Mouse (Mus musculus) midbrain, postnatal 0 days (tissue): ENCODE results near the gene Vegfb. TPM values are rescaled to one million over a fixed set of nuclear protein-coding genes. Genes with fewer than 3 reads are reported as not detected.

ENCODE experiments used
- ATAC-seq: fragments of 200-750 bp; cut with Nextera tagmentation; 2 replicates; pipeline ENCODE4 v1.8.0; 2017; ENCODE audit warnings: moderate number of reproducible peaks, mild to moderate bottlenecking, moderate TSS enrichment, moderate library complexity; ENCODE audit not compliant: low FRiP score
- DNase-seq: peaks from one replicate; pipeline ENCODE4 v3.0.0-alpha.2; 2015; ENCODE audit warnings: low spot score
- H3K27ac ChIP-seq: fragments of 300-500 bp; sonication (generic); 2 replicates; pipeline ENCODE4 v1.5.1; 2014; ENCODE audit warnings: low read depth, mild to moderate bottlenecking, low read length, mixed read lengths
- H3K27me3 ChIP-seq: fragments of 300-500 bp; sonication (generic); 2 replicates; pipeline ENCODE4 v1.6.1; 2014; ENCODE audit warnings: low read length, control low read depth, mixed read lengths; ENCODE audit not compliant: insufficient read depth
- H3K36me3 ChIP-seq: fragments of 300-500 bp; sonication (generic); 2 replicates; pipeline ENCODE4 v1.6.1; 2014; ENCODE audit warnings: low read length, control low read depth, mixed read lengths; ENCODE audit not compliant: insufficient read depth
- H3K4me1 ChIP-seq: fragments of 300-500 bp; sonication (generic); 2 replicates; pipeline ENCODE4 v1.6.1; 2014; ENCODE audit warnings: mild to moderate bottlenecking, control low read depth, antibody characterized with exemption, low read length, mixed read lengths; ENCODE audit not compliant: insufficient read depth
- H3K4me2 ChIP-seq: fragments of 300-500 bp; sonication (generic); 2 replicates; pipeline ENCODE4 v1.6.1; 2014; ENCODE audit warnings: low read depth, mild to moderate bottlenecking, low read length, mixed read lengths; ENCODE audit not compliant: poor library complexity, severe bottlenecking
- H3K4me3 ChIP-seq: fragments of 300-500 bp; sonication (generic); 2 replicates; pipeline ENCODE4 v1.5.1; 2014; ENCODE audit warnings: low read depth, mild to moderate bottlenecking, low read length, moderate library complexity
- H3K9ac ChIP-seq: fragments of 300-500 bp; sonication (generic); replicated peaks from 2 replicates; pipeline ENCODE4 v1.6.1; 2014; ENCODE audit warnings: mild to moderate bottlenecking, low read length, moderate library complexity, mixed read lengths; ENCODE audit not compliant: poor library complexity, severe bottlenecking
- H3K9me3 ChIP-seq: fragments of 300-500 bp; sonication (generic); 2 replicates; pipeline ENCODE4 v1.6.1; 2016; ENCODE audit warnings: low read length, control low read depth
- CTCF ChIP-seq: IDR thresholded peaks from 2 replicates; pipeline ENCODE4 v1.5.1; 2016; ENCODE audit warnings: antibody characterized with exemption, mild to moderate bottlenecking
- WGBS: fragments of 180-500 bp; shearing (Covaris S2); extraction: QIAGEN DNeasy Blood & Tissue Kit; methylation state at CpG from one replicate; pipeline ENCODE4 v1.1.7; 2014; 5-methylcytosine and 5-hydroxymethylcytosine counted together
- polyA plus RNA-seq: library from polyadenylated mRNA; unstranded; fragments of >200 nt; fragmentation: Nextera tagmentation; extraction: Ambion mirVana; gene quantifications from 2 replicates; pipeline ENCODE4 v1.2.1, GENCODE M21; 2015
- total RNA-seq: library from RNA; depleted of rRNA; stranded (reverse); fragments of >200 nt; gene quantifications from 2 replicates; pipeline ENCODE4 v1.2.3, GENCODE M21; 2014

Vegfb gene
- total and polyA plus RNA-seq, 2 experiments from 2014 or later = 44.4 to 77.7 TPM

DNA sequence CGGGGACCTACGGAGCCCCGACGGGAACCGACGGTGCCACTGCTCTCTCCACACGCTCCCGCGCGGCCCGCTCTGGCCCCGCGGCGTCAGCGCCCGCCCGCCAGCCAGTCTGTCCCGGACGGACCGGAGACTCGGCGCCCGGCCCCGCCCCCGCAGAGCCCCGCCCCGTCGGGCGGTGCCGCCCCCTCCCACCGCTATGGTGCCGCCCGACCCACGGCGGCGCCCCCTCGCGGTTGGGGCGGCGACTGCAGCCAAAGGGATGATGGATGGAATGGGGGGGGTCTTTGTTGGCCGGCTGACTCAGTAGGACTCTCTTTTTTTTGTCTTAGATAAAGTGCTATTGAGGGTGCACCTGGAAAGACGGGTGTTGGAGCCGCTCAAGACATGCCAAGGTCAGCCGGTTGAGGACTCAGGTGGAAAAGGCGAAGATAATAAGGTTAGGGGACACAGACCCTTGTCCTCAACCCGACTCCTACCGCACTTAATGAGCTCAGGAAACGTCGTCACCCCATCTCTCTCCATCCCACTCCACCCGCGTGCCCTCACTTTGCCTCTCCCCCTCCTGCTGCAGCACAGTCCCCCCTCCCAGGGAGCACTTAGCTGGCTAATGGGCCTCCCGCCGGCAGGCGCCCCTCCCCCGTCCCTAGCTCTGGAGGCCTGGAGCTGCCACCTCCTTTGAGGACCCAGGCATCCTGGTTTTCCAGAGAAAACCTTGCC is 17.6 kb downstream of the Vegfb start:
- WGBS = 1% methylated on average over 53 of the region's 55 CpGs
- DNase-seq = peak; percentile 26
- Histone ChIP-seq H3K9ac (peak overlapping the region; percentile 29; the same call in 1 of the 2 replicates), H3K4me2 (peak overlapping the region; percentile 43), H3K27ac (no peak overlapping the region), H3K4me1 (no peaks in the 10 kb centered on the region), H3K36me3 (no peaks in the 10 kb centered on the region), H3K4me3 (peak overlapping the region; percentile 31), H3K9me3 (no peaks in the 10 kb centered on the region), H3K27me3 (peaks cover 11% of the 10 kb centered on the region)
- no peak for ATAC-seq
- TF ChIP-seq CTCF = peak; percentile 64

DNA sequence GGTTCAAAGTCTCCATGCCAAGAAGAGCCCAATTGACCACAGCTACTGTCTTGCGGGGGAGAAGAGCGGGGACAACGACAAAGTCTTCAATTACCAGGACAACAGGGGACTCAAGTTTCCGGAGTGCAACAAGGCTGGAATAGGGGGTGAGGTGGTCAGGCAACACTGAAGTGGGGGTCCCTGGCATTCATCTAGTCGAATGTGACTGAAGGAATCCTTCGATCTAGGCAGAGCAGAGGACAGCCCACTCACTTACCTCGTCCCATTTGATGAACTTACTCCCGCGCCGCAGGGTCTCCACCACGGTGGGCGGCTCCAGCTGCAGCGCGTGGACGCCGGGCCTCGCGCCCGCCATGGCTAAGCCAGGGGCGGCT is 18.2 kb downstream of the Vegfb start:
- H3K27me3 ChIP-seq = peaks cover 11% of the 10 kb centered on the region
- no peak overlapping the region for H3K27ac ChIP-seq
- no peaks in the 10 kb centered on the region for H3K36me3 ChIP-seq
- no peak overlapping the region for H3K9ac ChIP-seq
- peak overlapping the region; percentile 43 for H3K4me2 ChIP-seq
- H3K9me3 ChIP-seq = no peaks in the 10 kb centered on the region
- WGBS = 2% methylated on average over 20 of the region's 20 CpGs
- peak overlapping the region; percentile 31 for H3K4me3 ChIP-seq
- H3K4me1 ChIP-seq = no peaks in the 10 kb centered on the region
- ATAC-seq = no peak
- no peak for DNase-seq
- TF ChIP-seq CTCF = no peak

DNA sequence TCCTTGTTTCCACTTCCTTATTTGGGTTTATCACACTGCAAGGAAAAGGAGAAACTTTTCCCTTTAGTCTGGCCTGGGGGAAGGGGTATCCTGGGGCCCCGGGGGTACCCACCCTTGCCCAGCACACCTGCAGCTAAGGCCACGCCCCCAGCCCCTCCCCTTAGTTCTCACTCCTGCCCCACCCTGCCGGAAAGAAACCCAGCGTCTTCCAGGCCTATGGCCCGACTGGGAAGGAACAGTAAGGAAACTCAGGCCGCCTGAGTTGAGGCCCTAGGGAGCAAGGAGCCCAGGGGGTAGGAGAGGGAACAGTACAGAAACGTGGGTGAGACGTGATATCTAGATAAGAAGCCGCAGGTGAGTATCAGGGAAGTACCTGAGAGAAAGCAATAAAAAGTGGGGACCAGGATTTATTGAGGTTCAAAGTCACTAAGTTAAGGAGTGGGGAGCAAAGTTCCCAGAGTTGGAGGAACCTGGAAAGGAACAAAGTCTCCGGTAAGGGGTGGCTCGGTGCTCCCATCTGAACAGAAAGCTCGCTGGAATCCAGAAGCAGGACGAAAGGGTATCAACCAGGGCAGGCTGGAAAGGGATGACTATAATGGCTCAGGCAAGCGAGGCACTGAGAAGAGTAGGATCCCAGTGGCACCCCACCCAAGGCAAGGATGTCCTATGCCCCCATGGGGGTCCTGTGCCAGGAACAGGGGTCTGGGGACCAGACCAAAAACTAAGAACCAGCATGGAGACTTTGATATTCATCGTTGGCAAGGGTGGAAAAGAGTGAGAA is 18.8 kb downstream of the Vegfb start:
- Histone ChIP-seq H3K27me3 (peaks cover 11% of the 10 kb centered on the region), H3K4me1 (no peaks in the 10 kb centered on the region), H3K9ac (no peak overlapping the region), H3K4me3 (peak overlapping the region; percentile 31), H3K4me2 (peak overlapping the region; percentile 43), H3K36me3 (no peaks in the 10 kb centered on the region), H3K9me3 (no peaks in the 10 kb centered on the region), H3K27ac (no peak overlapping the region)
- DNase-seq (no peak), ATAC-seq (no peak)
- WGBS = 20% methylated on average over 15 of the region's 15 CpGs
- no peak for TF ChIP-seq CTCF

DNA sequence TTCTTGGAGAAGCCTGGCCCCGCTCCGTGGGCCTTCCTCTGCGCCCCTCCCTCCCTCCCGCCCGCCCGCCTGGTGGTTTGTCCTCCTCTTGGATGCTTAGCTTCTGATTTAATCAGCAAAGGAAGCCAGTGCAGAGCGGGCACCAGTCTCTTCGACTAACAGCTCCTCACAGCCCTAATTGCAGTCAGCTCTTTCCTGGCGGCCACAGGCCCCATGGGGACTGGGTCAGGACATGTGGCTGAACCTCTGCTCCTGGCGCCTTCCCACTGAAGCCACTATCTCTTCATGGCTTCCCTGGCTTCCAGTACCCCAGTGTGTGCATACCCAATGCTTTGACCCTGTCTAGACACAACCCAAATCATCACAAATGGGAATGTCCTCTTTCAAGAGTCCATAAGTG is 31.0 kb downstream of the Vegfb start:
- 76% methylated on average over 10 of the region's 10 CpGs for WGBS
- no peak for ATAC-seq
- no peak for DNase-seq
- H3K4me3 ChIP-seq = no peak overlapping the region
- H3K27me3 ChIP-seq = no peaks in the 10 kb centered on the region
- H3K9ac ChIP-seq = no peak overlapping the region
- H3K4me1 ChIP-seq = 0 out of 2 replicates have a peak, but pooled peaks cover 3% of the 10 kb centered on the region
- 0 out of 2 replicates have a peak, but pooled peaks cover 12% of the 10 kb centered on the region for H3K36me3 ChIP-seq
- H3K4me2 ChIP-seq = no peak overlapping the region
- no peaks in the 10 kb centered on the region for H3K9me3 ChIP-seq
- TF ChIP-seq CTCF = no peak
- no peak overlapping the region for H3K27ac ChIP-seq

DNA sequence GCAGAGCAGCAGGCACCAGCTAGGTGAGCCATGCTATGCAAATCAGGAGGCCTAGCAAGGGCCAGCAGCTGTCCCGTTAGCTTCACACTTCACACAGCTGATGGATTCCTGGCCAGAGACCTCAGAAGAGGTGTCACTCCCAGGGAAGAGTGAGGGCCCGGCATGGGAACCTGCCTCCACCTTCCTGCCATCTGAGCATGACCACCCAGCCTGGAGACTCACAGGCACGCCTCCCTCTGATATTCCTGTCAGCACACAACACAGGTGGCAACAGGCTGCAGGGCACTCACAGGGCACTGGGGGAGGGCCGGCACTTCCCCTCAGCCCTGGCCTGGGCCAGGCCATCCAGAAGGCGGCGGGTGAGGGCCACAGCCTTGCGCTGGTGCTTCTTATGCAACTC is 32.0 kb downstream of the Vegfb start:
- 0 out of 2 replicates have a peak, but pooled peaks cover 3% of the 10 kb centered on the region for H3K4me1 ChIP-seq
- no peak overlapping the region for H3K4me3 ChIP-seq
- DNase-seq (no peak), ATAC-seq (no peak)
- no peaks in the 10 kb centered on the region for H3K27me3 ChIP-seq
- no peak for TF ChIP-seq CTCF
- no peaks in the 10 kb centered on the region for H3K9me3 ChIP-seq
- H3K9ac ChIP-seq = no peak overlapping the region
- 89% methylated on average over 7 of the region's 7 CpGs for WGBS
- H3K36me3 ChIP-seq = 0 out of 2 replicates have a peak, but pooled peaks cover 12% of the 10 kb centered on the region
- no peak overlapping the region for H3K27ac ChIP-seq
- H3K4me2 ChIP-seq = no peak overlapping the region

DNA sequence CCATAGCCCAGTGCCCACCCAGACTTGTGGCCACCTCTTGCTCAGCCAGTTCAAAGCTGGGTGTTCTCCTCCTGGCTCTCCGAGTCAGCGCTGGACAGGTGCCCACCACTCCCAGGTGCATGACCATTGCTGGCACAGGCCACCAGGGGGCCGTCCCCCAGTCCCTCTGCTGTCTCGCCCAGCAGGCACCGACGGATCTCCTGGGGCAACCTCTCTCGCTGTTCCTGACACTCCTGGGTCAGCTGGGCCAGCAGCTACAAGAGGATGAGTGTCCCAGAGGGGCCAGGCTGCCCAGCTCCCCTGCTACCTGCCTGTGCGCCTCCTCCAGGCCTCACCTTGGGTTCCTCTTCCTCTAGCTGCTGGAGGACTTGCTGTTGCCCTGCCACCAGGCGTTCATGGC is 33.4 kb downstream of the Vegfb start:
- H3K4me3 ChIP-seq = no peak overlapping the region
- DNase-seq = no peak
- no peak overlapping the region for H3K9ac ChIP-seq
- TF ChIP-seq CTCF = peak; percentile 40; the same call in 1 of the 2 replicates
- H3K36me3 ChIP-seq = 0 out of 2 replicates have a peak, but pooled peaks cover 12% of the 10 kb centered on the region
- no peaks in the 10 kb centered on the region for H3K9me3 ChIP-seq
- no peak for ATAC-seq
- H3K4me2 ChIP-seq = no peak overlapping the region
- no peaks in the 10 kb centered on the region for H3K27me3 ChIP-seq
- 0 out of 2 replicates have a peak, but pooled peaks cover 3% of the 10 kb centered on the region for H3K4me1 ChIP-seq
- no peak overlapping the region for H3K27ac ChIP-seq
- 57% methylated on average over 9 of the region's 9 CpGs for WGBS
